Mouse (Mus musculus): ENCODE results near the gene Apol8. TPM values are rescaled to one million over a fixed set of nuclear protein-coding genes. Genes with fewer than 3 reads are reported as not detected.

The Apol8 gene
- polyA plus RNA-seq, 1 experiment from 2014 or later: 9.8 TPM

- H3K27me3 ChIP-seq (ENCODE audit: insufficient read depth, low read length): no peaks in the 10 kb centered on the region
Observed at GRCm38 (mm10) chr15:77789186-77789585, 32.4 kb upstream of the Apol8 start.

GRCm38 (mm10) chr15:77788356-77788755, 31.6 kb upstream of the Apol8 start:
- DNase-seq: no peak
- no peaks in the 10 kb centered on the region for H3K9me3 ChIP-seq (ENCODE audit: low read length)
- H3K27ac ChIP-seq (ENCODE audit: low read depth): no peak overlapping the region
- H3K36me3 ChIP-seq (replicated peaks; ENCODE audit: insufficient read depth, low read length): peaks cover 99% of the 10 kb centered on the region
- H3K4me1 ChIP-seq (ENCODE audit: insufficient read depth): no peaks in the 10 kb centered on the region
- H3K4me2 ChIP-seq (ENCODE audit: low read depth, low read length): no peak overlapping the region
- no peak for ATAC-seq
- H3K4me3 ChIP-seq (ENCODE audit: low read depth, low read length): no peak overlapping the region
- no peaks in the 10 kb centered on the region for H3K27me3 ChIP-seq (ENCODE audit: insufficient read depth, low read length)
- H3K9ac ChIP-seq (replicated peaks): no peak overlapping the region
- WGBS (ENCODE audit: insufficient replicate concordance): 88% methylated on average over 6 of the region's 6 CpGs
- TF ChIP-seq EP300 (IDR thresholded peaks at IDR 0.05; ENCODE audit: low read depth) (no peak), CTCF (IDR thresholded peaks at IDR 0.05; ENCODE audit: low read depth) (no peak)

More at GRCm38 (mm10) chr15:77789186-77789585, 32.4 kb upstream of the Apol8 start:
- TF ChIP-seq EP300 (IDR thresholded peaks at IDR 0.05; ENCODE audit: low read depth): no peak
- TF ChIP-seq CTCF (IDR thresholded peaks at IDR 0.05; ENCODE audit: low read depth): no peak
- ATAC-seq: no peak
- Histone ChIP-seq H3K4me3 (ENCODE audit: low read depth, low read length) (no peak overlapping the region), H3K36me3 (replicated peaks; ENCODE audit: insufficient read depth, low read length) (peaks cover 98% of the 10 kb centered on the region), H3K4me1 (ENCODE audit: insufficient read depth) (no peaks in the 10 kb centered on the region), H3K4me2 (ENCODE audit: low read depth, low read length) (no peak overlapping the region), H3K9ac (replicated peaks) (no peak overlapping the region), H3K27ac (ENCODE audit: low read depth) (no peak overlapping the region), H3K9me3 (ENCODE audit: low read length) (no peaks in the 10 kb centered on the region)
- 58% methylated on average over 3 of the region's 3 CpGs for WGBS (ENCODE audit: insufficient replicate concordance)
- DNase-seq: no peak

- Histone ChIP-seq H3K27me3 (ENCODE audit: insufficient read depth, low read length) (no peaks in the 10 kb centered on the region), H3K4me2 (ENCODE audit: low read depth, low read length) (no peak overlapping the region), H3K9ac (replicated peaks) (no peak overlapping the region), H3K27ac (ENCODE audit: low read depth) (no peak overlapping the region), H3K4me3 (ENCODE audit: low read depth, low read length) (no peak overlapping the region), H3K9me3 (ENCODE audit: low read length) (no peaks in the 10 kb centered on the region), H3K36me3 (replicated peaks; ENCODE audit: insufficient read depth, low read length) (peaks cover 99% of the 10 kb centered on the region), H3K4me1 (ENCODE audit: insufficient read depth) (no peaks in the 10 kb centered on the region)
- ATAC-seq: no peak
- TF ChIP-seq CTCF (IDR thresholded peaks at IDR 0.05; ENCODE audit: low read depth): no peak
- TF ChIP-seq EP300 (IDR thresholded peaks at IDR 0.05; ENCODE audit: low read depth): no peak
- 72% methylated on average over 1 of the region's 1 CpGs for whole genome bisulfite sequencing (ENCODE audit: insufficient replicate concordance)
- no peak for DNase-seq
Observed at GRCm38 (mm10) chr15:77785807-77786206, 29.0 kb upstream of the Apol8 start.

GRCm38 (mm10) chr15:77784039-77784824, 27.4 kb upstream of the Apol8 start:
- H3K4me1 ChIP-seq (ENCODE audit: insufficient read depth): no peaks in the 10 kb centered on the region

GRCm38 (mm10) chr15:77782449-77783014, 25.7 kb upstream of the Apol8 start:
- Histone ChIP-seq H3K27ac (ENCODE audit: low read depth) (no peak overlapping the region), H3K36me3 (replicated peaks; ENCODE audit: insufficient read depth, low read length) (peaks cover 98% of the 10 kb centered on the region), H3K4me3 (ENCODE audit: low read depth, low read length) (no peak overlapping the region), H3K27me3 (ENCODE audit: insufficient read depth, low read length) (no peaks in the 10 kb centered on the region), H3K9ac (replicated peaks) (no peak overlapping the region), H3K4me1 (ENCODE audit: insufficient read depth) (no peaks in the 10 kb centered on the region), H3K4me2 (ENCODE audit: low read depth, low read length) (no peak overlapping the region), H3K9me3 (ENCODE audit: low read length) (no peaks in the 10 kb centered on the region)
- TF ChIP-seq EP300 (IDR thresholded peaks at IDR 0.05; ENCODE audit: low read depth) (no peak), CTCF (IDR thresholded peaks at IDR 0.05; ENCODE audit: low read depth) (peak; percentile 74)
- DNase-seq: peak; percentile 51
- no peak for ATAC-seq
- WGBS (ENCODE audit: insufficient replicate concordance): 81% methylated on average over 11 of the region's 11 CpGs

More at GRCm38 (mm10) chr15:77784039-77784824, 27.4 kb upstream of the Apol8 start:
- Histone ChIP-seq H3K9me3 (ENCODE audit: low read length) (no peaks in the 10 kb centered on the region), H3K4me3 (ENCODE audit: low read depth, low read length) (no peak overlapping the region), H3K36me3 (replicated peaks; ENCODE audit: insufficient read depth, low read length) (peaks cover 99% of the 10 kb centered on the region), H3K4me2 (ENCODE audit: low read depth, low read length) (no peak overlapping the region), H3K27me3 (ENCODE audit: insufficient read depth, low read length) (no peaks in the 10 kb centered on the region), H3K27ac (ENCODE audit: low read depth) (no peak overlapping the region), H3K9ac (replicated peaks) (no peak overlapping the region)
- ATAC-seq (no peak), DNase-seq (no peak)
- no peak for TF ChIP-seq EP300 (IDR thresholded peaks at IDR 0.05; ENCODE audit: low read depth)
- no peak for TF ChIP-seq CTCF (IDR thresholded peaks at IDR 0.05; ENCODE audit: low read depth)
- WGBS (ENCODE audit: insufficient replicate concordance): 87% methylated on average over 22 of the region's 22 CpGs

- no peak overlapping the region for H3K27ac ChIP-seq (ENCODE audit: low read depth)
- TF ChIP-seq CTCF (IDR thresholded peaks at IDR 0.05; ENCODE audit: low read depth) (peak; percentile 100), EP300 (IDR thresholded peaks at IDR 0.05; ENCODE audit: low read depth) (no peak)
- H3K4me1 ChIP-seq (ENCODE audit: insufficient read depth): peaks cover 14% of the 10 kb centered on the region
- H3K27me3 ChIP-seq (ENCODE audit: insufficient read depth, low read length): no peaks in the 10 kb centered on the region
- H3K9ac ChIP-seq (replicated peaks): no peak overlapping the region
- no peaks in the 10 kb centered on the region for H3K9me3 ChIP-seq (ENCODE audit: low read length)
- no peak overlapping the region for H3K4me2 ChIP-seq (ENCODE audit: low read depth, low read length)
- H3K36me3 ChIP-seq (replicated peaks; ENCODE audit: insufficient read depth, low read length): peaks cover 97% of the 10 kb centered on the region
- no peak overlapping the region for H3K4me3 ChIP-seq (ENCODE audit: low read depth, low read length)
- DNase-seq (peak; percentile 91), ATAC-seq (no peak)
- 59% methylated on average over 20 of the region's 20 CpGs for WGBS (ENCODE audit: insufficient replicate concordance)
Observed at GRCm38 (mm10) chr15:77775186-77775963, 18.6 kb upstream of the Apol8 start.

Data from liver, postnatal 0 days (tissue).